Mouse (Mus musculus) stomach, embryonic 14.5 days (tissue): Measurements from ENCODE around the gene Slc9a3r1. TPM values are rescaled to one million over a fixed set of nuclear protein-coding genes. Genes with fewer than 3 reads are reported as not detected.

Source experiments
- ATAC-seq: fragments of 200-750 bp; cut with Nextera tagmentation; 2 replicates; pipeline ENCODE4 v1.8.0; 2017; ENCODE audit warnings: low read depth, moderate TSS enrichment; ENCODE audit not compliant: insufficient number of reproducible peaks, insufficient read depth, low FRiP score
- H3K27ac ChIP-seq: fragments of 300-500 bp; sonication (generic); 2 replicates; pipeline ENCODE4 v1.5.1; 2014; ENCODE audit warnings: mild to moderate bottlenecking, low read length, moderate library complexity, mixed read lengths
- H3K27me3 ChIP-seq: fragments of 300-500 bp; sonication (generic); 2 replicates; pipeline ENCODE4 v1.6.1; 2014; ENCODE audit warnings: low read length, control low read depth, mixed read lengths; ENCODE audit not compliant: control insufficient read depth, insufficient read depth
- H3K36me3 ChIP-seq: fragments of 300-500 bp; sonication (generic); 2 replicates; pipeline ENCODE4 v1.6.1; 2014; ENCODE audit warnings: mild to moderate bottlenecking, control low read depth, low read length, moderate library complexity, mixed read lengths; ENCODE audit not compliant: control insufficient read depth, insufficient read depth
- H3K4me1 ChIP-seq: fragments of 300-500 bp; sonication (generic); 2 replicates; pipeline ENCODE4 v1.6.1; 2014; ENCODE audit warnings: low read length, control low read depth, mixed read lengths; ENCODE audit not compliant: control insufficient read depth, insufficient read depth
- H3K4me2 ChIP-seq: fragments of 300-500 bp; sonication (generic); replicated peaks from 2 replicates; pipeline ENCODE4 v1.6.1; 2014; ENCODE audit warnings: low read depth, low read length, control low read depth
- H3K4me3 ChIP-seq: fragments of 300-500 bp; sonication (generic); 2 replicates; pipeline ENCODE4 v1.5.1; 2014; ENCODE audit warnings: low read depth, low read length, control low read depth
- H3K9ac ChIP-seq: fragments of 300-500 bp; sonication (generic); replicated peaks from 2 replicates; pipeline ENCODE4 v1.6.1; 2014; ENCODE audit warnings: low read depth, mild to moderate bottlenecking, control low read depth, low read length, moderate library complexity, mixed read lengths
- H3K9me3 ChIP-seq: fragments of 300-500 bp; sonication (generic); 2 replicates; pipeline ENCODE4 v1.6.1; 2016; ENCODE audit warnings: low read depth, low read length, control low read depth; ENCODE audit not compliant: control insufficient read depth
- WGBS: fragments of 180-500 bp; shearing (Covaris S2); extraction: QIAGEN DNeasy Blood & Tissue Kit; methylation state at CpG from one replicate; pipeline ENCODE4 v1.1.7; 2014; 5-methylcytosine and 5-hydroxymethylcytosine counted together
- polyA plus RNA-seq: library from polyadenylated mRNA; unstranded; fragments of >200 nt; fragmentation: Nextera tagmentation; extraction: Ambion mirVana; gene quantifications from 2 replicates; pipeline ENCODE4 v1.2.1, GENCODE M21; 2014

The Slc9a3r1 gene
- polyA plus RNA-seq, 1 experiment from 2014 or later: 105 TPM

DNA sequence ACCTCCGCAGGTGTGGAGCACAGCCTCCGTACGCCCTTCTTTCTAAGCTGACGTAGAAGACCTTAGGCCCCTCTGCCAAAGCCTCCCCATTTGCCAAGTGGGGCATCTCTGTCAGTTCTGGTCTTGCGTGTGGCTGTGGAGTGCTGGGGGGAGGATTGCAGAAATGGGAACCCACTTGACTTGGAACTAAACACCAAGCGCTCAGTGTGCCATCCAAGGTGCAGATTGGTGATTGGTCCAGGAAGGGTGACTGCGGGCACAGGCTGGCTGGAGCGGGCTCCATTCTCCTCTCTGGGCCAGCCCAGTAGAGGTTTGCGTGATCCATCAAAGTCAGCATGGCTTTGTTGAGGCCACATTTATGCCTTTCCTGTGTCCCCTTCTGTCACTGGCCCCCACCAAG, 39.6 kb downstream of the Slc9a3r1 start:
- no peaks in the 10 kb centered on the region for H3K36me3 ChIP-seq
- no peak overlapping the region for H3K4me3 ChIP-seq
- 89% methylated on average over 9 of the region's 9 CpGs for WGBS
- ATAC-seq: no peak
- no peak overlapping the region for H3K9ac ChIP-seq
- no peaks in the 10 kb centered on the region for H3K4me1 ChIP-seq
- no peaks in the 10 kb centered on the region for H3K9me3 ChIP-seq
- H3K27ac ChIP-seq: no peak overlapping the region
- H3K27me3 ChIP-seq: no peaks in the 10 kb centered on the region
- H3K4me2 ChIP-seq: no peak overlapping the region

DNA sequence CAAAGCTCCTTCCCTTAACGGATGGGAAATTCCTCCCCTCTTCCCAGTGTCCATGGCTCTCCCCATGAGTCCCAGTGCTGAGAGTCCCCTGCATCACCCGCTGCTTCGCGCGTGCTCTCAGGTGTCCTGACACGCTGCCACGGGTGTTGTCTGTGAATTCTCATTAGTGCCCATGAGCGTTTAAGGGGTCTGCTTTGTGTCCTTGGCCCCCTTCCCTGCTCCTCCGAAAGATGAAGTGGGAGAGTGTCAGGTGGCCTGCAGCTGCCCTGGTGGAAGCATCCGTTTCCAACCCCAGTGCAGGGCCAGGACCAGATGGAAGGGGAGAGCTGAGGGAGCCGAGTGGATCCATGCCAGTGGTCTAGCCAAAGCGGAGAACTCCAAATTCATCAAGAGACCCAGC, 45.0 kb downstream of the Slc9a3r1 start:
- H3K9ac ChIP-seq: no peak overlapping the region
- H3K4me1 ChIP-seq: 0 out of 2 replicates have a peak, but pooled peaks cover 3% of the 10 kb centered on the region
- no peak for ATAC-seq
- no peaks in the 10 kb centered on the region for H3K27me3 ChIP-seq
- H3K27ac ChIP-seq: no peak overlapping the region
- no peaks in the 10 kb centered on the region; the same call in 1 of the 2 replicates for H3K36me3 ChIP-seq
- WGBS: 75% methylated on average over 12 of the region's 12 CpGs
- H3K4me3 ChIP-seq: no peak overlapping the region
- no peaks in the 10 kb centered on the region for H3K9me3 ChIP-seq
- H3K4me2 ChIP-seq: no peak overlapping the region

DNA sequence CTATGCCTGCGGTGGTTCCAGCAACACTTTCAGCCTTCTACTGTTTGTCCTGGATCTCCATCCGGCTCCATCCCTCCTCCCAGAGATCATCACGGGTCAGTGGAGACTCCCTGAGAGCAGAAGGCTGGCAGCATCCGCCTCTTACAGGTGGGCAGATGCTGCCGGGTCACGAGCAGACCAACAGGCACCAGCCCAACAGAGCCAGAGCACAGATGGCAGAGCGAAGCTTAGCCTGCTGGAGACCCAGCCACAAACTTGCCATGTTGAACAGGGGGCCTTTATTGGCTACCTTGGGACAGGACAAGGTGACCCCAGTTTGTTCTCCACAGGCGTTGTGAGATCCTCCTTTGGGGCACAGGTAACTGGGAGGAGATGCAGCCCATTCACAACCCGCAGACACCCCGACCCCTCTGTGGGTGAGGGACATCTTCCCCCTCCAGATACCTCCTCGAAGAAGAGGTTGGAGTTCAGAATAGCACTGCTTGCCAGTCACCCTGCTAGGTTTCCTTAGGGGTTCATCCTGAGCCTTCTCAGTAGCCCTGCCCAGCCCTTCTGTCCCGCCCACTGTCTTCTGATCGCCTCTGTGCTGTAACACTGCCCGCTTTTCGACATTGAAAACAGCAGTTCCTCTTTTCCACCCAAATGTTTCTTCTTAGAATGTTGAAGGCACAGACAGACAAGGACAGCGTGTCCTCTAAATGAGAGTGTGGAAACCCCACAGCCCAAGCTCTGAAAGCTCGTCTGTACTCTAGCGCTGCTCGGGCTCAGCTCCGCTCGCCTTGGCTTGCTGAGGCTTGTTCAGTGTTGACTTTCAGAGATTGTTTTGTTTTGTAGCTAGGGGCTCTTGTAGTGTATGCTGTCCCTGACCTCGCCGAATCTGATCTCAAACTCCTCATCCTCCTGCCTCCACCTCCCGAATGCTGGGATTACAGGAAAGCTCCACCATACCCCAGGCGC, 45.9 kb downstream of the Slc9a3r1 start:
- Histone ChIP-seq H3K36me3 (no peaks in the 10 kb centered on the region; the same call in 1 of the 2 replicates), H3K4me3 (no peak overlapping the region), H3K9ac (no peak overlapping the region), H3K27me3 (no peaks in the 10 kb centered on the region), H3K4me1 (0 out of 2 replicates have a peak, but pooled peaks cover 3% of the 10 kb centered on the region), H3K9me3 (no peaks in the 10 kb centered on the region), H3K27ac (no peak overlapping the region), H3K4me2 (no peak overlapping the region)
- WGBS: 76% methylated on average over 25 of the region's 25 CpGs
- ATAC-seq: no peak

DNA sequence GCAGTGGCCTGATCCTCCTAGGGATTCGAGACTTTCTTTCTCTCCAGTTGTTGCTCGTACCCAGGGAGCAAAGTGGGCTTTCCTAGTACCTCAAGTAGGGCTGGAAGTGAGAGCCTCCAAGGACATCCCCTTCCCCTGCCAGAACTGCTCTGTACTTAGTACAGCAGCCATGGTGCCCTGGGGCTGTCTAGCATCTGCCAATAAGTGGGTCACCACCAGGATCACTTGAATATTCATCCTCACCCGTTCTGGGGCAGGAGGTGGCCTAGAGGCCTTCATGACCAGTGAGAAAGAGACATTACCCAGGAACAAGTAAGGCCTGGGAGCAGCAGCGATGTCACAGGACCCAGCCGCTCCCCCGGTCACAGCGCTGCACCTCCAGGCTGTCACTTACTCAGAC, 46.8 kb downstream of the Slc9a3r1 start:
- no peak for ATAC-seq
- 78% methylated on average over 7 of the region's 7 CpGs for WGBS
- no peak overlapping the region for H3K27ac ChIP-seq

DNA sequence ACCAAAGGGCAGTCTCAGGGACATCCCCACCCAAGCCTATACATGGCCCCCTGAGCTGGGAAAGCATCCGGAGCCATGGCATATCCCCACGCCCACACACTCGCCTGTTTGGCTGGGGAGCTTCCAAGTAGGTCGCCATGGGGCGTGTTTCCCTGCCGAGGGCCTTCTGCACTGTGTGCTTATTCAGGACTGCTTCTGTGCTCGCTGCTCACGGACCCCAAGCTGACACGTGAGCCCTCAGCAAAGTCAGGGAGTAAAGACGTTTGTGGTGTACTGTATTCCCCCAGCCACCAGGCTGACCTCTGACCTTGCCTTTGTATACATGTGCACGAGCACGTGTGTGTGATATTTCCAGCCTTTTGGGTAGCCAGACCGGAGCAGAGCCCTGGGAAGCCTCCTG, 49.0 kb downstream of the Slc9a3r1 start:
- WGBS: 31% methylated on average over 13 of the region's 13 CpGs
- H3K36me3 ChIP-seq: no peaks in the 10 kb centered on the region; the same call in 1 of the 2 replicates
- 0 out of 2 replicates have a peak, but pooled peaks cover 3% of the 10 kb centered on the region for H3K4me1 ChIP-seq
- H3K9ac ChIP-seq: no peak overlapping the region
- no peak overlapping the region for H3K4me2 ChIP-seq
- H3K27me3 ChIP-seq: no peaks in the 10 kb centered on the region
- no peak overlapping the region for H3K4me3 ChIP-seq
- H3K9me3 ChIP-seq: no peaks in the 10 kb centered on the region
- ATAC-seq: no peak
- no peak overlapping the region for H3K27ac ChIP-seq

More for the DNA sequence above, 46.8 kb downstream of the Slc9a3r1 start:
- H3K4me3 ChIP-seq: no peak overlapping the region
- H3K27me3 ChIP-seq: no peaks in the 10 kb centered on the region
- H3K9me3 ChIP-seq: no peaks in the 10 kb centered on the region
- no peaks in the 10 kb centered on the region; the same call in 1 of the 2 replicates for H3K36me3 ChIP-seq
- no peak overlapping the region for H3K9ac ChIP-seq
- H3K4me1 ChIP-seq: 0 out of 2 replicates have a peak, but pooled peaks cover 3% of the 10 kb centered on the region
- H3K4me2 ChIP-seq: no peak overlapping the region

DNA sequence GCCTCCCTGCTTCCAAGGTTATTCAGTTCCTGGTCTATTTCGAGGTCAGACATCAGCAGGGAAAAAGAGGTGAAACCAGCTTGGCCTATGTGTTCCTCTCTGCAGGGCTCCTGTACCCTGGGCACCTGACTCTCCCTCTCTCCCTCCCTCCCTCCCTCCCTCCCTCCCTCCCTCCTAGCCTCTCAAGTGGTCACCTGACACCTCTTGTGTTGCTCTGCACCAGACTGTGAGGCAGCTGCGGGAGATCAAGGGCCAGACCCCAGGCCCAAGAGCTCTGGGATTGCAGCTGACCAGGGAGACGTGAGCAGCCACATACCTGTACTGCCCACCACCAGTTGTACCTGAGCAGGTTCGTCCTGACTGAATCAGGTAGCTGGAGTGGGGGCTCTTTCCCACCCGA, 52.0 kb downstream of the Slc9a3r1 start:
- Histone ChIP-seq H3K9ac (no peak overlapping the region), H3K4me1 (0 out of 2 replicates have a peak, but pooled peaks cover 3% of the 10 kb centered on the region), H3K36me3 (no peaks in the 10 kb centered on the region), H3K27ac (no peak overlapping the region), H3K9me3 (no peaks in the 10 kb centered on the region), H3K4me2 (no peak overlapping the region), H3K4me3 (no peak overlapping the region), H3K27me3 (no peaks in the 10 kb centered on the region)
- WGBS: 37% methylated on average over 5 of the region's 5 CpGs
- ATAC-seq: no peak

DNA sequence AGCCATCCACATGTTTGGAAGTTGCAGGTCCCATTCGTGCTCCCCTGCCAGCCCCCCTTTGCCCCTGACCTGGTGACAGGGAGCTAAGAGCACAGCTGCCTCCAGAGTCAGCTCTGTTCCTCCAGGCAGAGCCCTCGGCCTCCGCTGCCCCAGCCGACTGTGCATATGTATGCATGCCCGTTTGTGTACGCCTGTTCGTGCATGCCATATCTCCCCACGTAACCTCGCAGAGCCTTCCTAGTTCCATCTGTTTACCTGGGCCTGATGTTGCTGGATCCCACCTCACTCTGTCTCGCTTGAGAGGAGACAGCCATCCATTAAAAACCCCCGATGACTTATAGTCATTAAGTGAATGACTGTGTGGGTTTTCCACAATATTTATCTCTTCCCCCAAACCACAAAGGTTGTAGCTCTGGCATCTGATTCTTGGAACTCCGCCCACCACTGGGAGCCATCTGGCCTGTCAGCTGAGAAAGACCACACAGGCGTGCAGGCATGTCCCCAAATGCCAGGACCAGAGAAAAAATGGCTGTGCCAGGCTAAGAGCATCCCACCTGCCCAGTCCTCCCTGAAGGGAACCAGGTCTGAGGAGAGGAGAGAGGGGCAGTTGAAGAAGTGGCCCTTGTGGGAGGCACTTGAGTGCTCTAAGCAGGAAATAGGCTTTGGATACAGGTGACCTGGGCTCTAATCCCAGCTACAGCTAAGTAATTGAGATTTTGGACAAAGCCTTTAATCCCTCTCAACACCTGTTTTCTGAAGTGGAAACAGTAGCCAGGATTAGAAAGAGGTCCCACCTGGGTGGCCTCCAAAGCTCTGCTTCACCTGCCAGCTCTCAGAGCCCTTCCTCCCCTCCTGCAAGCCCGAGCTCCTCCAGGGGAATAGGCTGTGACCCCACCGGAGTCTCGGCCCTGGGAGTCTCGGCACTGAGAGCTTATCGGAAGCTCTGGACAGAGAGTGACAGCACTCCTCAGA, 54.6 kb downstream of the Slc9a3r1 start:
- no peak for ATAC-seq

DNA sequence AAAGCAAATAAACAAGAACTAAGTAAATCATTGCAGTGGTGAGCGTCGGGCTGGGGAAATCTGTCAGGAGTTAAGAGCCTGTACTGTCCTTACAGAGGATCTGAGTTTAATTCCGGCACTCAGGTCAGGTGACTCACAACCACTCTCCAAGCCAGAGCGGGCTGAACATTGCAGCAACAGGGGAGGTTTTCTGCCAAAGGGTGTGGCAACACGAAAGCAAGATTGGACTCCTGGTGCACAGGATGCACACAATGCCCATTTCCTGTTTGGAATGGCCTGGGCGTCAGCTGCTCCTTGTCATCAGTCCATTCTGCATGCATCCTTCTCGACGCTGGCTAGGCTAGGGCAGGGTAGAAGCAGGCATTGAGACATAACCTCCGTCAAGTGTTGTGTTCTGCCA, 56.1 kb downstream of the Slc9a3r1 start:
- 35% methylated on average over 9 of the region's 9 CpGs for WGBS

More for the DNA sequence above, 54.6 kb downstream of the Slc9a3r1 start:
- no peak overlapping the region for H3K4me2 ChIP-seq
- H3K4me3 ChIP-seq: no peak overlapping the region
- H3K9me3 ChIP-seq: no peaks in the 10 kb centered on the region
- H3K4me1 ChIP-seq: peaks cover 11% of the 10 kb centered on the region; the same call in 1 of the 2 replicates
- no peaks in the 10 kb centered on the region for H3K36me3 ChIP-seq
- no peaks in the 10 kb centered on the region for H3K27me3 ChIP-seq
- no peak overlapping the region for H3K9ac ChIP-seq
- WGBS: 44% methylated on average over 18 of the region's 18 CpGs
- H3K27ac ChIP-seq: no peak overlapping the region

More for the DNA sequence above, 56.1 kb downstream of the Slc9a3r1 start:
- H3K27me3 ChIP-seq: 0 out of 2 replicates have a peak, but pooled peaks cover 3% of the 10 kb centered on the region
- no peak for ATAC-seq
- H3K36me3 ChIP-seq: no peaks in the 10 kb centered on the region
- no peak overlapping the region for H3K27ac ChIP-seq
- no peak overlapping the region for H3K4me3 ChIP-seq
- no peak overlapping the region for H3K9ac ChIP-seq
- peaks cover 19% of the 10 kb centered on the region; the same call in 1 of the 2 replicates for H3K4me1 ChIP-seq
- H3K4me2 ChIP-seq: no peak overlapping the region
- no peaks in the 10 kb centered on the region for H3K9me3 ChIP-seq
